Comparison of ENCODE assay signal across 24 mouse cellular contexts in genomic region chr11:117814704-117815366, GRCm38 (mm10). TPM values are rescaled to one million over a fixed set of nuclear protein-coding genes. Genes with fewer than 3 reads are reported as not detected.
DNase-seq lines count a peak whose midpoint lies in the region; ATAC-seq and TF ChIP-seq lines count a peak whose summit lies in the region.
"Had no signal": no experiment of that assay in that cellular context is flagged by ENCODE, and none has a peak within 500 bp of the region (broad histone marks: within the 10 kb centered on the region; RNA-seq: fewer than 3 reads in every experiment).

No protein-coding gene starts in this region.

- no peak overlapping the region for H3K9ac ChIP-seq in heart, adult 2 months (ENCODE audit: low read depth, low read length)
- no peak overlapping the region for H3K9ac ChIP-seq in intestine, embryonic 16.5 days (ENCODE audit: low read depth, low read length)
- H3K9ac ChIP-seq in intestine, postnatal 0 days (ENCODE audit: low read depth, low read length) = no peak overlapping the region
- no peak overlapping the region for H3K9ac ChIP-seq in liver, embryonic 12.5 days
- no peak overlapping the region for H3K9ac ChIP-seq in hindbrain, embryonic 12.5 days
- H3K9ac ChIP-seq: forebrain, embryonic 15.5 days; hindbrain, embryonic 13.5 days; limb, embryonic 15.5 days had no signal

- TF ChIP-seq EP300 in heart, adult 2 months (IDR thresholded peaks at IDR 0.05; ENCODE audit: insufficient read depth, low read depth, low read length) = no peak

- no peak for DNase-seq in heart, adult 2 months
- DNase-seq in heart, embryonic 10.5 days (ENCODE audit: low spot score) = no peak
- no peak for DNase-seq in layer of hippocampus, postnatal 36 days
- DNase-seq: adrenal gland, postnatal 36 days; cerebellum, adult 11-12 months; cerebellum, postnatal 10 days; gastrocnemius, postnatal 10 days; heart, postnatal 14 days; kidney, adult 8-10 months; left cerebral cortex, postnatal 4 days had no signal

- H3K4me3 ChIP-seq in heart, adult 2 months = no peak overlapping the region
- no peak overlapping the region for H3K4me3 ChIP-seq in heart, embryonic 10.5 days
- H3K4me3 ChIP-seq in intestine, embryonic 16.5 days (ENCODE audit: low read length) = no peak overlapping the region
- H3K4me3 ChIP-seq in intestine, postnatal 0 days (ENCODE audit: low read depth, low read length) = no peak overlapping the region
- H3K4me3 ChIP-seq in liver, embryonic 12.5 days = no peak overlapping the region
- H3K4me3 ChIP-seq in hindbrain, embryonic 12.5 days = no peak overlapping the region
- H3K4me3 ChIP-seq: embryonic facial prominence, embryonic 10.5 days; forebrain, embryonic 15.5 days; hindbrain, embryonic 13.5 days; limb, embryonic 15.5 days had no signal

- WGBS in heart, adult 2 months = 63% methylated on average over 6 of the region's 6 CpGs
- WGBS in heart, embryonic 10.5 days = 89% methylated on average over 6 of the region's 6 CpGs
- 96% methylated on average over 6 of the region's 6 CpGs for WGBS in intestine, embryonic 16.5 days
- WGBS in intestine, postnatal 0 days = 71% methylated on average over 6 of the region's 6 CpGs
- WGBS in liver, embryonic 12.5 days (ENCODE audit: insufficient replicate concordance) = 76% methylated on average over 6 of the region's 6 CpGs
- 94% methylated on average over 6 of the region's 6 CpGs for WGBS in hindbrain, embryonic 12.5 days

- TF ChIP-seq POLR2A in heart, adult 2 months (IDR thresholded peaks at IDR 0.05; ENCODE audit: insufficient read depth, low read depth, low read length) = no peak

- intact Hi-C loops in heart, adult 2 months (cut with DNase I) = no loop called here

- peaks cover 6% of the 10 kb centered on the region for H3K4me1 ChIP-seq in heart, adult 2 months (ENCODE audit: control insufficient read depth, insufficient read depth, low read length)
- peaks cover 61% of the 10 kb centered on the region for H3K4me1 ChIP-seq in heart, embryonic 10.5 days
- peaks cover 21% of the 10 kb centered on the region; the same call in 1 of the 2 replicates for H3K4me1 ChIP-seq in intestine, embryonic 16.5 days (ENCODE audit: control insufficient read depth, insufficient read depth, low read length)
- H3K4me1 ChIP-seq in intestine, postnatal 0 days (replicated peaks; ENCODE audit: control insufficient read depth, insufficient read depth, low read length) = 0 out of 2 replicates have a peak, but pooled peaks cover 10% of the 10 kb centered on the region
- H3K4me1 ChIP-seq in liver, embryonic 12.5 days = peaks cover 91% of the 10 kb centered on the region
- H3K4me1 ChIP-seq in hindbrain, embryonic 12.5 days = peaks cover 18% of the 10 kb centered on the region

- H3K4me2 ChIP-seq in intestine, embryonic 16.5 days (ENCODE audit: low read depth, low read length) = no peak overlapping the region
- no peak overlapping the region for H3K4me2 ChIP-seq in intestine, postnatal 0 days (replicated peaks; ENCODE audit: low read depth)
- no peak overlapping the region for H3K4me2 ChIP-seq in liver, embryonic 12.5 days
- H3K4me2 ChIP-seq in hindbrain, embryonic 12.5 days (replicated peaks) = no peak overlapping the region
- H3K4me2 ChIP-seq: forebrain, embryonic 15.5 days; hindbrain, embryonic 13.5 days; limb, embryonic 15.5 days; midbrain, embryonic 11.5 days had no signal

- H3K27ac ChIP-seq in heart, adult 2 months = peak overlapping the region; percentile 72
- no peak overlapping the region for H3K27ac ChIP-seq in heart, embryonic 10.5 days
- peak overlapping the region; percentile 8; the same call in 1 of the 2 replicates for H3K27ac ChIP-seq in intestine, embryonic 16.5 days (ENCODE audit: low read length)
- H3K27ac ChIP-seq in intestine, postnatal 0 days (ENCODE audit: low read depth, low read length) = no peak overlapping the region; the same call in 1 of the 2 replicates
- peak overlapping the region; percentile 63 for H3K27ac ChIP-seq in liver, embryonic 12.5 days
- H3K27ac ChIP-seq in hindbrain, embryonic 12.5 days = no peak overlapping the region
- H3K27ac ChIP-seq: embryonic facial prominence, embryonic 10.5 days; forebrain, embryonic 15.5 days; hindbrain, embryonic 13.5 days; limb, embryonic 15.5 days had no signal

- no peak for TF ChIP-seq CTCF in heart, adult 2 months (IDR thresholded peaks at IDR 0.05)
- no peak for TF ChIP-seq CTCF in intestine, postnatal 0 days (IDR thresholded peaks at IDR 0.05; ENCODE audit: low read depth)

- H3K27me3 ChIP-seq in heart, adult 2 months (ENCODE audit: control insufficient read depth, insufficient read depth, low read length) = no peaks in the 10 kb centered on the region
- H3K27me3 ChIP-seq in heart, embryonic 10.5 days (ENCODE audit: insufficient read depth, poor library complexity, severe bottlenecking) = no peaks in the 10 kb centered on the region
- H3K27me3 ChIP-seq in intestine, embryonic 16.5 days (replicated peaks; ENCODE audit: control insufficient read depth, insufficient read depth, low read length) = no peaks in the 10 kb centered on the region
- H3K27me3 ChIP-seq in intestine, postnatal 0 days (replicated peaks; ENCODE audit: control insufficient read depth, insufficient read depth, low read length) = no peaks in the 10 kb centered on the region
- H3K27me3 ChIP-seq in liver, embryonic 12.5 days (replicated peaks) = no peaks in the 10 kb centered on the region
- H3K27me3 ChIP-seq in hindbrain, embryonic 12.5 days = peaks cover 5% of the 10 kb centered on the region
- H3K27me3 ChIP-seq: forebrain, embryonic 15.5 days; limb, embryonic 15.5 days had no signal

- no peaks in the 10 kb centered on the region for H3K36me3 ChIP-seq in heart, adult 2 months (ENCODE audit: control insufficient read depth, insufficient read depth, low read length)
- peaks cover 79% of the 10 kb centered on the region for H3K36me3 ChIP-seq in heart, embryonic 10.5 days
- H3K36me3 ChIP-seq in intestine, embryonic 16.5 days (ENCODE audit: control insufficient read depth, insufficient read depth, low read length) = peaks cover 18% of the 10 kb centered on the region
- H3K36me3 ChIP-seq in intestine, postnatal 0 days (ENCODE audit: control insufficient read depth, insufficient read depth) = peaks cover 58% of the 10 kb centered on the region
- H3K36me3 ChIP-seq in liver, embryonic 12.5 days = peaks cover 87% of the 10 kb centered on the region
- H3K36me3 ChIP-seq in hindbrain, embryonic 12.5 days = peaks cover 34% of the 10 kb centered on the region

- no peak for ATAC-seq in intestine, embryonic 16.5 days
- ATAC-seq in intestine, postnatal 0 days = no peak
- no peak for ATAC-seq in liver, embryonic 12.5 days
- peak; percentile 41 for ATAC-seq in megakaryocyte, adult 5-6 weeks (ENCODE audit: poor library complexity, severe bottlenecking)
- ATAC-seq in hindbrain, embryonic 12.5 days (ENCODE audit: low FRiP score) = no peak
- ATAC-seq: forebrain, embryonic 15.5 days; lung, postnatal 0 days had no signal

- peaks cover 2% of the 10 kb centered on the region for H3K79me2 ChIP-seq in heart, adult 2 months (replicated peaks; ENCODE audit: control insufficient read depth, insufficient read depth, low read length)

- no peaks in the 10 kb centered on the region for H3K9me3 ChIP-seq in heart, embryonic 10.5 days
- no peaks in the 10 kb centered on the region for H3K9me3 ChIP-seq in intestine, embryonic 16.5 days (ENCODE audit: control insufficient read depth, low read length)
- H3K9me3 ChIP-seq in intestine, postnatal 0 days (ENCODE audit: control insufficient read depth) = no peaks in the 10 kb centered on the region
- H3K9me3 ChIP-seq in liver, embryonic 12.5 days (replicated peaks) = no peaks in the 10 kb centered on the region
- H3K9me3 ChIP-seq in hindbrain, embryonic 12.5 days (replicated peaks) = no peaks in the 10 kb centered on the region
- H3K9me3 ChIP-seq: embryonic facial prominence, embryonic 10.5 days; forebrain, embryonic 15.5 days; hindbrain, embryonic 13.5 days; limb, embryonic 15.5 days had no signal

RNA-seq across cellular contexts. Expression of gene Gm20708, which starts 5.4 kb away (rescaled TPM):
- under 1 TPM; 0.44 to 0.48 TPM for total RNA-seq in heart, adult 2 months (2021)
- 0.57 and 0.79 TPM in 2 replicates for polyA plus RNA-seq in heart, adult 2 months (2012; rRNA removed)
- polyA plus RNA-seq in heart, embryonic 10.5 days (2016; fragmentation: Nextera tagmentation; extraction: Ambion mirVana) = 1.1 TPM in 2 replicates
- polyA plus RNA-seq in intestine, embryonic 16.5 days (2015; fragmentation: Nextera tagmentation; extraction: Ambion mirVana) = 0.20 and 0.29 TPM in 2 replicates
- 0.29 and 0.37 TPM in 2 replicates for polyA plus RNA-seq in intestine, postnatal 0 days (2015; fragmentation: Nextera tagmentation; extraction: Ambion mirVana)
- polyA plus RNA-seq in liver, embryonic 12.5 days (2016; fragmentation: Nextera tagmentation; extraction: Ambion mirVana) = 0.23 and 0.27 TPM in 2 replicates
- total RNA-seq in megakaryocyte, adult 5-6 weeks (2015) = 1.1 and 2.2 TPM in 2 replicates
- total RNA-seq in megakaryocyte, adult 5-6 weeks (2017) = 1.1 TPM in 1 of 2 replicates, not detected in the other
- 0.47 and 0.50 TPM in 2 replicates for polyA plus RNA-seq in hindbrain, embryonic 12.5 days (2016; fragmentation: Nextera tagmentation; extraction: Ambion mirVana)
- total RNA-seq in layer of hippocampus, postnatal 36 days (2021) = 1 to 10 TPM; 1.5 to 1.7 TPM
- polyA plus RNA-seq: urinary bladder, adult 2 months had no signal

RNA-seq across cellular contexts. Expression of gene Syngr2, which starts 5.4 kb away (rescaled TPM):
- total RNA-seq in heart, adult 2 months (2021) = 100 to 1,000 TPM; 109 to 129 TPM
- 217 and 273 TPM in 2 replicates for polyA plus RNA-seq in heart, adult 2 months (2012; rRNA removed)
- 68.1 and 76.3 TPM in 2 replicates for polyA plus RNA-seq in heart, embryonic 10.5 days (2016; fragmentation: Nextera tagmentation; extraction: Ambion mirVana)
- 170 and 173 TPM in 2 replicates for polyA plus RNA-seq in intestine, embryonic 16.5 days (2015; fragmentation: Nextera tagmentation; extraction: Ambion mirVana)
- 116 and 129 TPM in 2 replicates for polyA plus RNA-seq in intestine, postnatal 0 days (2015; fragmentation: Nextera tagmentation; extraction: Ambion mirVana)
- 61.5 and 66.4 TPM in 2 replicates for polyA plus RNA-seq in liver, embryonic 12.5 days (2016; fragmentation: Nextera tagmentation; extraction: Ambion mirVana)
- 225 and 241 TPM in 2 replicates for total RNA-seq in megakaryocyte, adult 5-6 weeks (2015)
- total RNA-seq in megakaryocyte, adult 5-6 weeks (2017) = 163 and 176 TPM in 2 replicates
- polyA plus RNA-seq in hindbrain, embryonic 12.5 days (2016; fragmentation: Nextera tagmentation; extraction: Ambion mirVana) = 24.2 and 24.4 TPM in 2 replicates
- total RNA-seq in layer of hippocampus, postnatal 36 days (2021) = 10 to 100 TPM; 10.4 to 16.9 TPM

RNA-seq across cellular contexts. Expression of gene Afmid, which starts 10.9 kb away (rescaled TPM):
- 1 to 10 TPM; 2.5 to 3.2 TPM for total RNA-seq in heart, adult 2 months (2021)
- 11.8 and 14.3 TPM in 2 replicates for polyA plus RNA-seq in heart, adult 2 months (2012; rRNA removed)
- polyA plus RNA-seq in heart, embryonic 10.5 days (2016; fragmentation: Nextera tagmentation; extraction: Ambion mirVana) = 8.8 and 13.5 TPM in 2 replicates
- 9.6 and 10.7 TPM in 2 replicates for polyA plus RNA-seq in intestine, embryonic 16.5 days (2015; fragmentation: Nextera tagmentation; extraction: Ambion mirVana)
- polyA plus RNA-seq in intestine, postnatal 0 days (2015; fragmentation: Nextera tagmentation; extraction: Ambion mirVana) = 7.0 and 9.2 TPM in 2 replicates
- 6.7 TPM in 2 replicates for polyA plus RNA-seq in liver, embryonic 12.5 days (2016; fragmentation: Nextera tagmentation; extraction: Ambion mirVana)
- total RNA-seq in megakaryocyte, adult 5-6 weeks (2015) = 2.4 and 3.0 TPM in 2 replicates
- 2.8 and 4.7 TPM in 2 replicates for total RNA-seq in megakaryocyte, adult 5-6 weeks (2017)
- polyA plus RNA-seq in hindbrain, embryonic 12.5 days (2016; fragmentation: Nextera tagmentation; extraction: Ambion mirVana) = 2.9 and 4.6 TPM in 2 replicates
- 1 to 10 TPM; 3.8 to 4.0 TPM for total RNA-seq in layer of hippocampus, postnatal 36 days (2021)

RNA-seq across cellular contexts. Expression of gene Tk1, which starts 11.1 kb away (rescaled TPM):
- 1 to 10 TPM; 1.9 to 2.0 TPM for total RNA-seq in heart, adult 2 months (2021)
- polyA plus RNA-seq in heart, adult 2 months (2012; rRNA removed) = 3.0 and 3.7 TPM in 2 replicates
- 124 and 134 TPM in 2 replicates for polyA plus RNA-seq in heart, embryonic 10.5 days (2016; fragmentation: Nextera tagmentation; extraction: Ambion mirVana)
- 119 and 147 TPM in 2 replicates for polyA plus RNA-seq in intestine, embryonic 16.5 days (2015; fragmentation: Nextera tagmentation; extraction: Ambion mirVana)
- polyA plus RNA-seq in intestine, postnatal 0 days (2015; fragmentation: Nextera tagmentation; extraction: Ambion mirVana) = 36.3 and 44.8 TPM in 2 replicates
- polyA plus RNA-seq in liver, embryonic 12.5 days (2016; fragmentation: Nextera tagmentation; extraction: Ambion mirVana) = 145 and 152 TPM in 2 replicates
- 126 and 127 TPM in 2 replicates for total RNA-seq in megakaryocyte, adult 5-6 weeks (2015)
- 60.0 and 73.7 TPM in 2 replicates for total RNA-seq in megakaryocyte, adult 5-6 weeks (2017)
- 57.9 and 59.0 TPM in 2 replicates for polyA plus RNA-seq in hindbrain, embryonic 12.5 days (2016; fragmentation: Nextera tagmentation; extraction: Ambion mirVana)
- under 1 TPM; 0.88 to 0.97 TPM for total RNA-seq in layer of hippocampus, postnatal 36 days (2021)

RNA-seq across cellular contexts. Expression of gene 6030468B19Rik, which starts 17.4 kb away (rescaled TPM):
- total RNA-seq in heart, adult 2 months (2021) = not detected
- 0.16 TPM in 1 of 2 replicates, not detected in the other for polyA plus RNA-seq in heart, adult 2 months (2012; rRNA removed)
- polyA plus RNA-seq in heart, embryonic 10.5 days (2016; fragmentation: Nextera tagmentation; extraction: Ambion mirVana) = 4.3 and 4.8 TPM in 2 replicates
- 0.81 and 1.6 TPM in 2 replicates for polyA plus RNA-seq in intestine, embryonic 16.5 days (2015; fragmentation: Nextera tagmentation; extraction: Ambion mirVana)
- not detected in 2 replicates for polyA plus RNA-seq in intestine, postnatal 0 days (2015; fragmentation: Nextera tagmentation; extraction: Ambion mirVana)
- 97.6 and 97.7 TPM in 2 replicates for polyA plus RNA-seq in liver, embryonic 12.5 days (2016; fragmentation: Nextera tagmentation; extraction: Ambion mirVana)
- total RNA-seq in megakaryocyte, adult 5-6 weeks (2015) = 0.60 TPM in 1 of 2 replicates, not detected in the other
- total RNA-seq in megakaryocyte, adult 5-6 weeks (2017) = 0.53 TPM in 1 of 2 replicates, not detected in the other
- polyA plus RNA-seq in hindbrain, embryonic 12.5 days (2016; fragmentation: Nextera tagmentation; extraction: Ambion mirVana) = 0.29 and 0.67 TPM in 2 replicates
- total RNA-seq in layer of hippocampus, postnatal 36 days (2021) = under 1 TPM in 1 of 2 experiments, not detected in 1; 0.61 TPM
- total RNA-seq: adrenal gland, postnatal 36 days; gastrocnemius, postnatal 10 days; heart, postnatal 14 days; layer of hippocampus, postnatal 10 days; left cerebral cortex, postnatal 4 days had no signal
- polyA plus RNA-seq: C2C12; forebrain, embryonic 15.5 days; hindbrain, embryonic 13.5 days; lung, postnatal 0 days; urinary bladder, adult 2 months had no signal

Comparison
In these comparisons a context has a peak if more than half of its experiments do, and no peak if none do; other contexts are left out.
1. H3K27ac ChIP-seq: peak in heart, adult 2 months (single experiment), intestine, embryonic 16.5 days (single experiment) and liver, embryonic 12.5 days (single experiment); none in heart, embryonic 10.5 days (single experiment), intestine, postnatal 0 days (single experiment) and hindbrain, embryonic 12.5 days (single experiment).